Comparison of ENCODE assay signal across 16 mouse cellular contexts in genomic region chr9:27509157-27509556, GRCm38 (mm10).
"Had no signal": no experiment of that assay in that cellular context is flagged by ENCODE, and none has a peak within 500 bp of the region (broad histone marks: within the 10 kb centered on the region; RNA-seq: fewer than 3 reads in every experiment).

No protein-coding gene starts in this region.

- H3K9me3 ChIP-seq: intestine, embryonic 15.5 days; limb, embryonic 12.5 days; liver, embryonic 13.5 days; lung, embryonic 15.5 days; midbrain, embryonic 15.5 days; neural tube, embryonic 12.5 days had no signal

- H3K27me3 ChIP-seq: intestine, embryonic 15.5 days; limb, embryonic 12.5 days; liver, embryonic 13.5 days; lung, embryonic 15.5 days; midbrain, embryonic 15.5 days; neural tube, embryonic 12.5 days had no signal

- H3K4me3 ChIP-seq: intestine, embryonic 15.5 days; limb, embryonic 12.5 days; liver, embryonic 13.5 days; lung, embryonic 15.5 days; megakaryocyte, embryonic 14.5 days; midbrain, embryonic 15.5 days; neural tube, embryonic 12.5 days had no signal

- DNase-seq: kidney, adult 2 months; kidney, postnatal 25 days; liver; liver, embryonic 13.5 days; liver, postnatal 0 days; lung, postnatal 14 days; thymus, postnatal 4 days had no signal

- H3K4me2 ChIP-seq: intestine, embryonic 15.5 days; limb, embryonic 12.5 days; liver, embryonic 13.5 days; lung, embryonic 15.5 days; midbrain, embryonic 11.5 days; midbrain, embryonic 15.5 days; neural tube, embryonic 12.5 days had no signal

- ATAC-seq: intestine, embryonic 15.5 days; liver, postnatal 0 days; midbrain, embryonic 15.5 days had no signal

- H3K9ac ChIP-seq: intestine, embryonic 15.5 days; limb, embryonic 12.5 days; liver, embryonic 13.5 days; liver, postnatal 0 days; lung, embryonic 15.5 days; midbrain, embryonic 15.5 days; neural tube, embryonic 12.5 days had no signal

- H3K27ac ChIP-seq: intestine, embryonic 15.5 days; limb, embryonic 12.5 days; liver, embryonic 13.5 days; lung, embryonic 15.5 days; macrophage; midbrain, embryonic 15.5 days; neural tube, embryonic 12.5 days; stomach, postnatal 0 days had no signal

- H3K36me3 ChIP-seq: intestine, embryonic 15.5 days; limb, embryonic 12.5 days; liver, embryonic 13.5 days; lung, embryonic 15.5 days; midbrain, embryonic 15.5 days; neural tube, embryonic 12.5 days had no signal

- H3K4me1 ChIP-seq: intestine, embryonic 15.5 days; limb, embryonic 12.5 days; liver, embryonic 13.5 days; lung, embryonic 15.5 days; midbrain, embryonic 15.5 days; neural tube, embryonic 12.5 days had no signal
